Mouse (Mus musculus) heart, adult 2 months (tissue): ENCODE results near the gene Vps45. TPM values are rescaled to one million over a fixed set of nuclear protein-coding genes. Genes with fewer than 3 reads are reported as not detected.

Experiments
- DNase-seq, 2 experiments: peaks; one replicate each; pipeline ENCODE4 v3.0.0; 2021
- H3K27ac ChIP-seq: fragments of 200-600 bp; 2 replicates; pipeline ENCODE4 v1.8.1; 2022
- H3K27me3 ChIP-seq: fragments of 200-500 bp; 2 replicates; pipeline ENCODE4 v1.6.1; 2012; ENCODE audit warnings: mild to moderate bottlenecking, low read length, inconsistent platforms, mixed read lengths; ENCODE audit not compliant: control insufficient read depth, insufficient read depth
- H3K36me3 ChIP-seq: fragments of 200-500 bp; 2 replicates; pipeline ENCODE4 v1.6.1; 2012; ENCODE audit warnings: low read length, inconsistent platforms; ENCODE audit not compliant: control insufficient read depth, insufficient read depth
- H3K4me1 ChIP-seq: fragments of 200-500 bp; 2 replicates; pipeline ENCODE4 v1.6.1; 2011; ENCODE audit warnings: low read length; ENCODE audit not compliant: control insufficient read depth, insufficient read depth
- H3K4me3 ChIP-seq: fragments of 200-600 bp; 2 replicates; pipeline ENCODE4 v1.8.1; 2022
- H3K79me2 ChIP-seq: fragments of 200-500 bp; replicated peaks from 2 replicates; pipeline ENCODE4 v1.6.1; 2012; ENCODE audit warnings: mild to moderate bottlenecking, inconsistent platforms, low read length, moderate library complexity, mixed read lengths; ENCODE audit not compliant: control insufficient read depth, insufficient read depth
- H3K9ac ChIP-seq: fragments of 200-500 bp; 2 replicates; pipeline ENCODE4 v1.6.1; 2012; ENCODE audit warnings: low read depth, mild to moderate bottlenecking, control low read depth, inconsistent platforms, low read length, mixed read lengths
- CTCF ChIP-seq: fragments of 200-600 bp; IDR thresholded peaks from 2 replicates; pipeline ENCODE4 v1.8.1; 2022; ENCODE audit warnings: antibody characterized with exemption, mild to moderate bottlenecking, moderate library complexity
- EP300 ChIP-seq: fragments of 200-500 bp; IDR thresholded peaks from 2 replicates; pipeline ENCODE4 v1.6.1; 2011; ENCODE audit warnings: low read depth, low read length, control low read depth; ENCODE audit not compliant: insufficient read depth
- POLR2A ChIP-seq: fragments of 200-500 bp; IDR thresholded peaks from 2 replicates; pipeline ENCODE4 v1.6.1; 2011; ENCODE audit warnings: mild to moderate bottlenecking, low read depth, low read length, control low read depth; ENCODE audit not compliant: insufficient read depth
- WGBS: fragments of 180-500 bp; shearing (Covaris S2); methylation state at CpG from one replicate; pipeline ENCODE4 v1.1.7; 2018; 5-methylcytosine and 5-hydroxymethylcytosine counted together
- intact Hi-C: fragments of 180-260 bp; cut with DNase I; formaldehyde crosslinking; loops from one replicate; pipeline ENCODE4 v1.15.1; 2025
- polyA plus RNA-seq: library from polyadenylated mRNA; depleted of rRNA; stranded (reverse); fragments of >200 nt; gene quantifications from 2 replicates; pipeline ENCODE4 v1.2.3, GENCODE M21; 2012
- total RNA-seq, 2 experiments: library from RNA; stranded (reverse); gene quantifications; 2 replicates each; pipeline ENCODE4 v1.2.3; 2021

Gene Vps45
- total and polyA plus RNA-seq, 3 experiments: 4.3 to 24.5 (median 23.0) TPM

DNA sequence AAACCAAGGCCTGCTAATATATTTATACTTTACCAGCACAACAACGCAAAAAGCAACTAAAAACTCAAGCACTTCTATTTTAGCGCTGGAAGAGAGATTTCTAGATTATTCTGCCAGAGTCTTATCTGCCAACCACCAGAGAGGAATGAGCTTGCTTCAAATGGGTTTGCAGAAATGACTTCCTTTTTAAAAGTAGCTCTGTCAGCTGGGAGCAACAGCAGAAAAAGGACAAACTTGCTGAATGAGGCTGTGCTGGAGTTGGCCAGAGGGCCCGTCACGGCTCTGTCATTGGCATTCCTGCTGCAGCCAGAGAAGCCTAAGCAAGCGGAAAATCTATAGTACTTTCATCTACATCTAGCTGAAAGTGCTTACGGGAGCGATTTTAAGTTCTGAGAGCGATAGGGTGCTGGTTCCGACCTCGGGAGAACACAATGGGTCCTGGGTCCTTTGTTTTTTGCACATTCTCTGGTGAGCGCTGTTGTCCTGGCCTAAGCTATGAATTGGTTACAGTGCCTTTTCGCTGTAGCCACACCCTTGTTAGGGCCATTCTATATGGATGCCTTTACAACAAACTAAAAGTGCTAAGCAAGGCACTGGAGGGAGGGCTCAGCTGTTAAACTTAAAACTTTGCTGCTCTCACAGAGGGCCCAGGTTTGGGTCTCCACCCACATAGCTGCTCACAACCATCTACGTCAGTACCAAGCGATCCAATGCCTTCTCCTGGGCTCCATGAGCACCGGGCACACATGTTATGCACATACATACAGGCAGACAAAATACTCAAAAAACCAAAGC lies 24.6 kb upstream of the Vps45 start:
- H3K27ac ChIP-seq: no peak overlapping the region
- H3K27me3 ChIP-seq: no peaks in the 10 kb centered on the region
- H3K4me1 ChIP-seq: no peaks in the 10 kb centered on the region
- H3K4me3 ChIP-seq: no peak overlapping the region
- intact Hi-C loops: no loop called here
- 69% methylated on average over 15 of the region's 15 CpGs for WGBS
- TF ChIP-seq CTCF (no peak), EP300 (no peak), POLR2A (no peak)
- H3K36me3 ChIP-seq: no peaks in the 10 kb centered on the region
- H3K9ac ChIP-seq: no peak overlapping the region
- no peaks in the 10 kb centered on the region for H3K79me2 ChIP-seq
- peak in 1 of 2 experiments; percentile 13 for DNase-seq

GRCm38 (mm10) chr3:96082100-96082499 lies 23.8 kb upstream of the Vps45 start:
- intact Hi-C loops: no loop called here

DNA sequence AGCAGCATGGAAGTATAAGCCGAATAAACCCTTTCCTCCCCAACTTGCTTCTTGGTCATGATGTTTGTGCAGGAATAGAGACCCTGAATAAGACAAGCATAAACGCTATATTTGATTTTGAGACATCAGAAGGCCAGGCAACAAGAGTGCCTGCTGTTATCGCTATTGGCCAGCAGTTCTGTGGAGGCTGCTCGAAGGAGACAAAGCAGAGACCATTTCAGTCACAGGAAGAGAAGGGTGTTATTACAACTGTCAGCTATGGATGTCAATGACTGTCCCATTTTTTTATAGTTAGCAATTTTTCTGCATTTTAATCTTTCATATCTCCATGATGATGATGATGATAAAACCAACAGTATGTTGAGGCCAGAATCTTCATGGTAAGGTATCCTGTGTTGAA lies 23.4 kb upstream of the Vps45 start:
- Histone ChIP-seq H3K4me1 (no peaks in the 10 kb centered on the region), H3K36me3 (no peaks in the 10 kb centered on the region), H3K27ac (no peak overlapping the region), H3K9ac (no peak overlapping the region), H3K79me2 (no peaks in the 10 kb centered on the region), H3K27me3 (no peaks in the 10 kb centered on the region), H3K4me3 (no peak overlapping the region)
- WGBS: 75% methylated on average over 4 of the region's 4 CpGs
- intact Hi-C loops: loop anchor here (1.0 kb wide), 1 partner anchor 67 kb away; no protein-coding TSS in a partner anchor
- no peak for TF ChIP-seq POLR2A
- TF ChIP-seq CTCF: no peak
- no peak for TF ChIP-seq EP300
- no peak for DNase-seq

More at GRCm38 (mm10) chr3:96082100-96082499, 23.8 kb upstream of the Vps45 start:
- no peaks in the 10 kb centered on the region for H3K36me3 ChIP-seq
- H3K9ac ChIP-seq: no peak overlapping the region
- H3K4me1 ChIP-seq: no peaks in the 10 kb centered on the region
- 88% methylated on average over 2 of the region's 2 CpGs for WGBS
- H3K27ac ChIP-seq: no peak overlapping the region
- no peak for TF ChIP-seq CTCF
- no peak for TF ChIP-seq POLR2A
- TF ChIP-seq EP300: no peak
- H3K4me3 ChIP-seq: no peak overlapping the region
- H3K79me2 ChIP-seq: no peaks in the 10 kb centered on the region
- DNase-seq: no peak
- no peaks in the 10 kb centered on the region for H3K27me3 ChIP-seq

DNA sequence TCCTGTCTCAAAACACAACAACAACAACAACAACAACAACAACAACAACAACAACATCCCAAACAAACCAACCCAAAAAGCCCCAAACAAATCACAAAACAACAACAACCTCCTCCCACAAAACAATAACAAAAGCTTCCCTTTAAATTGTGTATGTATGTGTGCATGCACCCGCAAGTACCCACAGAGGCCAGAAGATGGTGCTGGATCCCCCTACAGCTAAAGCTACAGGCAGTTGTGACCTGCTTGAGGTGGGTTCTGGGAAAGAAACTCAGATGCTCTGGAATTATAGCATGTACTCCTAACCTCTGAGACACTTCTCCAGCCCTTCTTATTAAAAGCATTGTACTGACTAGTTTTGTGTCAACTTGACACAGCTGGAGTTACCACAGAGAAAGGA lies 22.7 kb upstream of the Vps45 start:
- H3K27ac ChIP-seq: no peak overlapping the region
- no peak overlapping the region for H3K9ac ChIP-seq
- no peaks in the 10 kb centered on the region for H3K79me2 ChIP-seq
- no peaks in the 10 kb centered on the region for H3K4me1 ChIP-seq
- peak in 1 of 2 experiments; percentile 25 for DNase-seq
- intact Hi-C loops: loop anchor here (1.0 kb wide), 1 partner anchor 67 kb away; no protein-coding TSS in a partner anchor
- no peaks in the 10 kb centered on the region for H3K27me3 ChIP-seq
- TF ChIP-seq POLR2A (no peak), EP300 (0 out of 2 replicates have a peak, but pooled peaks have one; percentile 31), CTCF (peak; percentile 78)
- no peaks in the 10 kb centered on the region for H3K36me3 ChIP-seq
- H3K4me3 ChIP-seq: no peak overlapping the region
- 76% methylated on average over 1 of the region's 1 CpGs for WGBS

GRCm38 (mm10) chr3:96078711-96079110 lies 20.4 kb upstream of the Vps45 start:
- Histone ChIP-seq H3K27ac (no peak overlapping the region), H3K36me3 (no peaks in the 10 kb centered on the region), H3K27me3 (no peaks in the 10 kb centered on the region), H3K4me1 (no peaks in the 10 kb centered on the region), H3K4me3 (no peak overlapping the region), H3K79me2 (no peaks in the 10 kb centered on the region), H3K9ac (no peak overlapping the region)
- intact Hi-C loops: no loop called here
- DNase-seq: no peak
- TF ChIP-seq POLR2A: no peak
- TF ChIP-seq CTCF: no peak
- TF ChIP-seq EP300: no peak
- 55% methylated on average over 3 of the region's 3 CpGs for WGBS

- TF ChIP-seq EP300 (no peak), POLR2A (no peak), CTCF (no peak)
- intact Hi-C loops: no loop called here
- 73% methylated on average over 6 of the region's 6 CpGs for WGBS
Measured at GRCm38 (mm10) chr3:96078066-96078465, 19.8 kb upstream of the Vps45 start.

More at GRCm38 (mm10) chr3:96078066-96078465, 19.8 kb upstream of the Vps45 start:
- Histone ChIP-seq H3K9ac (no peak overlapping the region), H3K4me3 (no peak overlapping the region), H3K27ac (no peak overlapping the region), H3K79me2 (no peaks in the 10 kb centered on the region), H3K4me1 (no peaks in the 10 kb centered on the region), H3K27me3 (no peaks in the 10 kb centered on the region), H3K36me3 (no peaks in the 10 kb centered on the region)
- DNase-seq: no peak
